Mouse (Mus musculus): Measurements from ENCODE around the gene Hmgn1.

GRCm38 (mm10) chr16:96128466-96128865 is 937 bp upstream of the Hmgn1 start:
- TF ChIP-seq POLR2A (IDR thresholded peaks at IDR 0.05; ENCODE audit: borderline replicate concordance, extremely low read depth, low read depth, low read length) = no peak
- TF ChIP-seq CTCF (IDR thresholded peaks at IDR 0.05; ENCODE audit: insufficient read depth, low read length) = no peak
